Mouse (Mus musculus) stomach, embryonic 15.5 days (tissue): ENCODE results near the gene Adgrv1. TPM values are rescaled to one million over a fixed set of nuclear protein-coding genes. Genes with fewer than 3 reads are reported as not detected.

Experiments used
- ATAC-seq: fragments of 200-750 bp; cut with Nextera tagmentation; 2 replicates; pipeline ENCODE4 v1.8.0; 2017; ENCODE audit warnings: low read depth, moderate number of reproducible peaks, moderate TSS enrichment; ENCODE audit not compliant: insufficient read depth, low FRiP score
- H3K27ac ChIP-seq: fragments of 300-500 bp; sonication (generic); 2 replicates; pipeline ENCODE4 v1.5.1; 2015; ENCODE audit warnings: mild to moderate bottlenecking, inconsistent platforms
- H3K27me3 ChIP-seq: fragments of 300-500 bp; sonication (generic); replicated peaks from 2 replicates; pipeline ENCODE4 v1.6.1; 2015; ENCODE audit warnings: inconsistent platforms
- H3K36me3 ChIP-seq: fragments of 300-500 bp; sonication (generic); 2 replicates; pipeline ENCODE4 v1.6.1; 2015; ENCODE audit warnings: inconsistent platforms
- H3K4me1 ChIP-seq: fragments of 300-500 bp; sonication (generic); 2 replicates; pipeline ENCODE4 v1.6.1; 2015; ENCODE audit warnings: inconsistent platforms
- H3K4me2 ChIP-seq: fragments of 300-500 bp; sonication (generic); 2 replicates; pipeline ENCODE4 v1.6.1; 2015; ENCODE audit warnings: mild to moderate bottlenecking, inconsistent platforms
- H3K4me3 ChIP-seq: fragments of 300-500 bp; sonication (generic); replicated peaks from 2 replicates; pipeline ENCODE4 v1.5.1; 2015; ENCODE audit warnings: inconsistent platforms
- H3K9ac ChIP-seq: fragments of 300-500 bp; sonication (generic); 2 replicates; pipeline ENCODE4 v1.6.1; 2015; ENCODE audit warnings: inconsistent platforms
- H3K9me3 ChIP-seq: fragments of 300-500 bp; sonication (generic); 2 replicates; pipeline ENCODE4 v1.6.1; 2016; ENCODE audit warnings: inconsistent platforms
- WGBS: fragments of 180-500 bp; shearing (Covaris S2); methylation state at CpG from one replicate; pipeline ENCODE4 v1.1.7; 2015; 5-methylcytosine and 5-hydroxymethylcytosine counted together
- polyA plus RNA-seq: library from polyadenylated mRNA; unstranded; fragments of >200 nt; fragmentation: Nextera tagmentation; extraction: Ambion mirVana; gene quantifications from 2 replicates; pipeline ENCODE4 v1.2.1, GENCODE M21; 2015

The Adgrv1 gene
- polyA plus RNA-seq, 1 experiment from 2014 or later = 1.1 TPM

DNA sequence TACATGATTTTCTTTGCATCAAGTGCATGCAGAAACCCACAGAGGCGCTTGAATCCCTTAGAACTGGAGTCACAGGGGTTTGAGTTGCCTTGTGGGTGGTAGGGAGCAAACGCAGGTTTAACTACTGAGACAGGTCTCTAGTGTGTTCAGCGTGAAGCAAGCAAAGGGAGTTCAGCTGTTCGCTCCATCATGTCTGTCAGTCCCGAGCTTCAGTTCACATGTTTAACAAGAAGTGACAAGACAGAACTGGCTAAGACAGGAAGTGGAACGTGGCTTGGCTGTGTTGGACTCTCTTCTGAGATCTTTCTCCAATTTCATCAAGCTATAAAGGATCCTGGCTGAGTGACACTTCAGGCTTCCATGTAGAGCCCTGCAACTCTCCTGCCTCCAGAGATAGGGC, 523.3 kb downstream of the Adgrv1 start:
- Histone ChIP-seq H3K9me3 (no peaks in the 10 kb centered on the region), H3K9ac (no peak overlapping the region), H3K4me2 (no peak overlapping the region), H3K4me3 (no peak overlapping the region), H3K4me1 (0 out of 2 replicates have a peak, but pooled peaks cover 8% of the 10 kb centered on the region), H3K36me3 (no peaks in the 10 kb centered on the region), H3K27me3 (no peaks in the 10 kb centered on the region), H3K27ac (peak overlapping the region; percentile 61; the same call in 1 of the 2 replicates)
- 0 out of 2 replicates have a peak, but pooled peaks have one; percentile 12 for ATAC-seq
- WGBS = 58% methylated on average over 6 of the region's 6 CpGs

DNA sequence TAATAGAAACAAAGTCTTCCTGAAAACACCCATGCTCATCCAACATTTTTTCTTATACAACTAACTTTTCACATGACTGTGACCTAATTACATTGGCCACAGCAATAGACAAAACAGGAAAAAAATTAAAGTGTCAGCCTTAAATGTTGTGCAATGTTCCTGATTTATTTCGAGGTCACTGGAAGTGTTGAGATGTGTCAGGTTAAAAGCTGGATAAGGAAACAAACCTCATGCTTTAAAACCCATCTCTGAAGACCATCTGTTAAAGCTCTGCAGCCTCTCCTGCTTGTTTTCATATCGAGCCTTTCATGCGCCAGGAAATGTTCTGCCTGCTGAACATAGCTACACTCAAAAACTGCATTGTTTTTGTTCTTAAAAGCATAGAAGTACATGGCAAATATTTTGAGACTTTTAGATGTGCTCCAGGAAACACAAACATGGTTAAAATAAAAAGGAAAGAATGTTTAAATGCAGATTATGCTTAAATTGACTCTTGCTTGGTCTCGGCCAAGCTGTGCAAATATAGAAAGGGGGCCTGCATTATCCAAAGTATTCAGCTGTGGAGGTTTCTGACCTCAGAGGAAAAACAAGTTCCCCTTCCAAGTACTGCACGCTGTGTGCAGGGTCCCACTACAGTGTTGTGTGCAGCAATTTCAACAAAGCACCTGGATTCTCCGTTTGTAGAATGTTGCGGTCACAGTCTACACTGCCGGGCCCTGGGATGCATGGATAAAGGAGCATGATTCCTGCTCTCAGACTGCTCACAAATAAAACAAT, 524.2 kb downstream of the Adgrv1 start:
- no peaks in the 10 kb centered on the region for H3K27me3 ChIP-seq
- 25% methylated on average over 8 of the region's 8 CpGs for WGBS
- peak; percentile 76; the same call in 1 of the 2 replicates for ATAC-seq
- H3K4me2 ChIP-seq = no peak overlapping the region
- H3K27ac ChIP-seq = peak overlapping the region; percentile 76
- H3K4me1 ChIP-seq = 0 out of 2 replicates have a peak, but pooled peaks cover 8% of the 10 kb centered on the region
- no peaks in the 10 kb centered on the region for H3K36me3 ChIP-seq
- H3K9ac ChIP-seq = no peak overlapping the region
- H3K4me3 ChIP-seq = no peak overlapping the region
- no peaks in the 10 kb centered on the region for H3K9me3 ChIP-seq

DNA sequence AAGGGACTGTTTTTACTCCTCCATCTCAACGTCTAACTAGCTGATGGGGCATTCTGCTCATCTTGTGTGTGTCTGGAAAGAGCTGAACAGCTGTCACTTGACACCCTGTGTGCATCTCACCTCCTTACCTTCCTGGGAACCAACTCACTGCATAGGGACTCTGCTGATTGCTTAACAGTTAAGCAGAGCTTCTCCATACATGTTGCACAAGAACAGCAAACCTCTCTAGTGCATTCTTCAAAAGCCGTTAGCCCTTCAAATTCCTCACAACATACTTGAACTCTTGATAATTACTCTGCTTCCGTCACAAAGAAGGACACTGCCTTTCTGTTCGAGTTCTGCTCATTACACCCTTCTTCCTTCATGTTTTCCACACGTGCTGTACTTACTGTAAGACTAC, 525.5 kb downstream of the Adgrv1 start:
- ATAC-seq = no peak
- 46% methylated on average over 5 of the region's 5 CpGs for WGBS
- no peaks in the 10 kb centered on the region for H3K36me3 ChIP-seq

DNA sequence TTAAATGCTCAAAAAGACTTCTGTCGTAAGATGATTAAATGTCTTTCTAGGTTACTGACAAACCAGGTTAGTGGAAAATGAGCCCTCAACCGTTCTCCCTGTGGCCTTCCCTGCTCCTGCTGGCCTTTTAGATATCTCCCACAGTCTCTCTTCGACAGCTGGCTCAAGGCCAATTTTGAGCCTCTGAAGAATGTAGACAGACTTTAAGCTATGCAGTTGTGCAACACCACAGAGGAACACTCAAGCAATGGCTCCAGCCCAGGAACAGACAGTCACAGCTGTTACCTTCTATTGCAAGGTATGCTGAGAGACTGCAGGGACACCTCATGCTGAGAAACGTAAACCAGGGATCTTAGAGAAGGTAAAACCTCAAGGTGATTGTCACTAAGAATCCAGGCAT, 529.2 kb downstream of the Adgrv1 start:
- Histone ChIP-seq H3K27me3 (no peaks in the 10 kb centered on the region), H3K9me3 (no peaks in the 10 kb centered on the region), H3K36me3 (no peaks in the 10 kb centered on the region), H3K4me3 (no peak overlapping the region), H3K4me1 (0 out of 2 replicates have a peak, but pooled peaks cover 4% of the 10 kb centered on the region), H3K4me2 (no peak overlapping the region), H3K9ac (no peak overlapping the region), H3K27ac (no peak overlapping the region)
- 37% methylated on average over 4 of the region's 4 CpGs for WGBS
- peak; percentile 58; the same call in 1 of the 2 replicates for ATAC-seq

More for the DNA sequence above, 525.5 kb downstream of the Adgrv1 start:
- H3K4me3 ChIP-seq = no peak overlapping the region
- H3K4me2 ChIP-seq = no peak overlapping the region
- no peaks in the 10 kb centered on the region for H3K9me3 ChIP-seq
- no peaks in the 10 kb centered on the region for H3K27me3 ChIP-seq
- H3K27ac ChIP-seq = no peak overlapping the region
- H3K9ac ChIP-seq = no peak overlapping the region
- H3K4me1 ChIP-seq = 0 out of 2 replicates have a peak, but pooled peaks cover 8% of the 10 kb centered on the region

DNA sequence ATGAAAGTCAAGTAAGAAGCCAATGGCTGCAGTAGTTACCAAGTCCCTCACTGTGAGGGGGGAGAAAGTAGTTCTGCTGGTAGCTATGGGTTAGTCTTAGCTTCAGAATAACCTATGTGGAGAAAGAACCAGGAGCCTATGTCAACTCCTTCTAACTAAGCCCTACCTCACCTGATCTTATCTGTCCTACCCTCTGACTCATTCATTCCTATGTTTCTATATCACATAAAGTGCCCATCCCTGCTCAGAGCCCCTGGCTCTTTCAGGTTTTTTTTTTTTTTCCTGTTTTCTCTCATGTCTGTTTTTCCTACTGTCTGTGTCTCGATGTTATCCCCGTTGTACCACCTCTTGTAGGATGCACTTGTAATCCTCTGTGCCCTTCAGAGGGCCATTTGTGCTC, 536.5 kb downstream of the Adgrv1 start:
- no peaks in the 10 kb centered on the region for H3K4me1 ChIP-seq
- no peak overlapping the region for H3K4me2 ChIP-seq
- H3K27me3 ChIP-seq = no peaks in the 10 kb centered on the region
- no peaks in the 10 kb centered on the region for H3K36me3 ChIP-seq
- WGBS = 85% methylated on average over 2 of the region's 2 CpGs
- no peaks in the 10 kb centered on the region for H3K9me3 ChIP-seq
- no peak overlapping the region for H3K9ac ChIP-seq
- H3K27ac ChIP-seq = no peak overlapping the region
- H3K4me3 ChIP-seq = no peak overlapping the region
- ATAC-seq = no peak

DNA sequence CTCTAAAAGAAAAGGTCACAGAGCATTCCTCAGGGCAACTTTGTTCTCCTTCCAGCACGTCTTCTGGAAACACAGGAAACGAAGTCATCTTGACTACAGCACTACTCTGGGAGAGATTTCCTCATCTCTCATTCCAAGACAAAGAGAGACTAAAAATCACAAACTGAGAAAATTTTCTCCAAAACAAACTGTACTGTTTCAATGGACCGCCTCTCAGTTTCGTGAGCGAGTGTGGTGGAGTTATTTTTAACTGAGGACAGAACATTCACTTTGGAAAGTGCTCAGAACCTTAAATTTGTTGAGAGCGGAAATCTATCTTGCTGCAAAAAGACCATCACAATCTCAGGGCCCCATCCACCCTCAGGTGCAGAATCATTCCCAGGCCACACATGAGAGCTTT, 538.4 kb downstream of the Adgrv1 start:
- Histone ChIP-seq H3K36me3 (no peaks in the 10 kb centered on the region), H3K27me3 (no peaks in the 10 kb centered on the region), H3K4me3 (no peak overlapping the region), H3K9ac (no peak overlapping the region), H3K9me3 (no peaks in the 10 kb centered on the region), H3K4me2 (no peak overlapping the region), H3K27ac (no peak overlapping the region), H3K4me1 (no peaks in the 10 kb centered on the region)
- WGBS = 65% methylated on average over 6 of the region's 6 CpGs
- ATAC-seq = no peak

DNA sequence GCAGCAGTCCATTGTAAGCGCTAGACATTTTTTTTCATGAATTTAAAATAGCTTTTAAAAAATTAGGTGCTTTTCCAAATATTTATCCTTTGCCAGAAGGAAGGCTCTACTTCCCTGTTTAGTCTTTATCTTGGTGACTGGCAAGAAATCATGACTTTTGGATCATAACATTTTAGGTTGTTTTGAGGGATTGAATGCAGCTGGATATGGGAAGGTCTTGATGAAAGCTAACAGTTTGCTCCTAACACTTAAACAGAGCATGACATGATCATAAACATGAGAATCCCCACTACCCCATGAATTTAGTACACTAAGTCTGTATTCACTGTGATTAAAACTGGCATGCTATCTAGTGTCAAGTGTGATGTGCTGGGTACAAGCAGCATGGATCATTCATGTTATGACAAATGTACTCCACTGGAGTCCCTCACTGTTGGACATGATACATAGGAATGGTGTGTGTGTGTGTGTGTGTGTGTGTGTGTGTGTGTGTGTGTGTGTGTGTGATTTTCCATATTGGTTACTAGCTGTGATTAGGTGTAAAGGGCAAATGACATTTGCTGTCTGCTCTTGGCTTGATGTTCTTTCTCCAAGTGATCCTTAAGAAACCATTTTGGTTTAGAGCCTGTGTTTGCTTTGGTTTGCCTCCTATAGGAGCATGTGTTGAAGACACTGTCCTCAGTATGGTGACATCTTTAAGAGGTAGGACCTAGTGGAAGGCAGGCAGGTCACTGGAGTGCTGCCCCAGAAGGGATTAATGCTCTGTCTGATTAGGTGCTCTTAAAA, 542.7 kb downstream of the Adgrv1 start:
- ATAC-seq = no peak
- Histone ChIP-seq H3K9me3 (no peaks in the 10 kb centered on the region), H3K36me3 (no peaks in the 10 kb centered on the region), H3K9ac (no peak overlapping the region), H3K4me3 (no peak overlapping the region), H3K27ac (no peak overlapping the region), H3K4me2 (no peak overlapping the region), H3K27me3 (no peaks in the 10 kb centered on the region), H3K4me1 (no peaks in the 10 kb centered on the region)
- 54% methylated on average over 1 of the region's 1 CpGs for whole genome bisulfite sequencing

DNA sequence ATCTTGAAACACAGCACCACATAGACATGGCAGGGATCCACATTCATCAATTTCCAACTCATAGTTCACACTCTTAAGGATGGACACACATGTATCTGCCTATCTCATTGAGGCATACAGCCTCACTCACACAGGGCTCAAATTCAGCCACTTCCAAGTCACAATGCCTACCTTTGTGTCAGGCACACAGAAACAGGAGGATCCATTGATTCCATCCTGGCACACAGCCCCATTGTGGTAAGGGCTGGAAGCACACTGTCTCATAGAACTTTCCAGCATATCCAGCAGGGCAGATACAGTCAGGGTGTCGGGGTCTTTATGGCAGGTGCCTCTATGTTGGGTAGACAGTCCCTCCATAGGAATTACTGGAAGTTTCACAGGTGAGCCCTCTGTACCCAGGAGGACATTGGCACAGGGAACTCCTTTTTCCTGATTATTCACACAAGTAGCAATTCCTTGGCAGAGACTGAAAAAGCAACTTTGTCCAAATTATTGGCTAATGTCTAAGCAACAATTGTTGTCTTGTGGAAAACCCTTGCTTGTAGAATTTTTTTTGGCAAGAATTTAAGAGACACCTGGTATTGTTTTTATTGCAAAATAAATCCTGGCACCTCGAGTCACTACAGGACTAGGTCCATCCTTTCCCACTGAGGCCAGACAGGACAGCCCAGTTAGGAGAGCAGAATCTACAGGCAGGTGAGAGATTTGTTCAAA, 545.8 kb downstream of the Adgrv1 start:
- no peak overlapping the region for H3K4me3 ChIP-seq
- WGBS = 83% methylated on average over 2 of the region's 2 CpGs
- H3K27me3 ChIP-seq = no peaks in the 10 kb centered on the region
- H3K4me1 ChIP-seq = no peaks in the 10 kb centered on the region
- no peak overlapping the region for H3K27ac ChIP-seq
- H3K4me2 ChIP-seq = no peak overlapping the region
- no peaks in the 10 kb centered on the region for H3K36me3 ChIP-seq
- H3K9me3 ChIP-seq = no peaks in the 10 kb centered on the region
- ATAC-seq = no peak
- no peak overlapping the region for H3K9ac ChIP-seq

DNA sequence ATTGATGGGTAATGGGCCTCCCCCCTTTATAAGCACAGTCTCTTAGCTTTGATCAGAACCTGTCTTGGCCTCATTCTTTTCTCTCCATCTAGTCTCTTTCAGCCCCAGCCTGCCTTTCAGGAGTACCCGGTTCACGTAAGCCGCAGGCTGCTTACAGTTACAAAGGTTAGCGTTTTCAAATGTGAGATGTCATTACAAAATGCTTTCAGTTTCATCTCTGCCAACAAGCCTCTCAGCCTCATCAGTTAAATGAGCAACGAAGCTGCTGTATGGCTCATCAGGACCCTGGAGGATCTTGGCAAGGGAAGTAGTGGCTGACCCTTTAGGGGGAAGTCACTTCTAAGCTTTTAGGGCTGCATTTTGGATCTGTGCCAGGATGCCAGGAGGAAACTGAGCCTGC, 560.7 kb downstream of the Adgrv1 start:
- no peak overlapping the region for H3K4me2 ChIP-seq
- no peak for ATAC-seq
- H3K9me3 ChIP-seq = no peaks in the 10 kb centered on the region
- H3K27ac ChIP-seq = no peak overlapping the region
- 72% methylated on average over 5 of the region's 5 CpGs for WGBS
- no peaks in the 10 kb centered on the region for H3K36me3 ChIP-seq
- no peaks in the 10 kb centered on the region for H3K27me3 ChIP-seq
- no peak overlapping the region for H3K4me3 ChIP-seq
- H3K4me1 ChIP-seq = no peaks in the 10 kb centered on the region
- no peak overlapping the region for H3K9ac ChIP-seq

DNA sequence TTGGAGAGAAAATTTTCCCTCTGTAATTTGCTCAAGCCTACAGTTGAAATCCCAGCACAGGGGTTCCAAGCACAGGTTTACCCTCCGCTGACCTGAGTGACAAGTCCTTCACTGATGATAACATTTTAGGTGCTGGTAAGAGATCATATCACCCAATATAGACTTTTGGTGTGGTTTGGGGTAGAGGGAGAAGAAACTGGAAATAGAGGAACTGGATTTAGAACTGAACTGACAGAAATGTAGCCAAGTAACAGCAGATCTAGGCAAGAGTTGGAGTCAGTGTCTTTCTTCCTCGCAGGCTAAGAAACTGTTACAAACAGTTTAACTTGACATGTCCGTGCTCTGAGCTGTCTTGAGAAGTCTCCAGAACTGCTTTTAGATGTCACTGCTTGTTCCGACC, 581.5 kb downstream of the Adgrv1 start:
- Histone ChIP-seq H3K9ac (no peak overlapping the region), H3K36me3 (no peaks in the 10 kb centered on the region), H3K27ac (no peak overlapping the region), H3K9me3 (no peaks in the 10 kb centered on the region), H3K4me3 (no peak overlapping the region), H3K4me1 (no peaks in the 10 kb centered on the region), H3K27me3 (no peaks in the 10 kb centered on the region), H3K4me2 (no peak overlapping the region)
- 85% methylated on average over 4 of the region's 4 CpGs for WGBS
- ATAC-seq = no peak

DNA sequence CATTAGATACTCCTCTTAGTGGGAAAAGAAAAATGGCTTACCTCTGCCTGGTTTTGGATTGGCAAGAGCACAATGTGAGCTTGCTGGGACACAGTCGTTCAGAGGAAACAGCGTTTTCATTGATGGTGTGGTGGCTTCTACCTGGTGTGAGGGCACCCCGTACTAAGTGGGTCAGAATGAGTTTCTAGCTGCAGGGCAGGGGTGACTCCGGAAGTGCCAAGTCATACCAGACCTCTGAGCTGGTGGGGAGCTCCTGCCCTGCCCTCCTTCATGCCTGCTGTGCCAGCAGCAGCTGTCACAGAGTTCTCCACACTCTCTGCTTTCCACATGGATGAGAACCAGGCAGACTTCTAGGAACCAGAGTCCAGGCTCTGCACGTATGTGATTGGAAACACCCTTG, 582.0 kb downstream of the Adgrv1 start:
- WGBS = 69% methylated on average over 5 of the region's 5 CpGs
- no peaks in the 10 kb centered on the region for H3K36me3 ChIP-seq
- H3K9ac ChIP-seq = no peak overlapping the region
- no peak overlapping the region for H3K27ac ChIP-seq
- H3K4me2 ChIP-seq = no peak overlapping the region
- H3K4me3 ChIP-seq = no peak overlapping the region
- H3K4me1 ChIP-seq = no peaks in the 10 kb centered on the region
- ATAC-seq = no peak
- H3K27me3 ChIP-seq = no peaks in the 10 kb centered on the region
- H3K9me3 ChIP-seq = no peaks in the 10 kb centered on the region

DNA sequence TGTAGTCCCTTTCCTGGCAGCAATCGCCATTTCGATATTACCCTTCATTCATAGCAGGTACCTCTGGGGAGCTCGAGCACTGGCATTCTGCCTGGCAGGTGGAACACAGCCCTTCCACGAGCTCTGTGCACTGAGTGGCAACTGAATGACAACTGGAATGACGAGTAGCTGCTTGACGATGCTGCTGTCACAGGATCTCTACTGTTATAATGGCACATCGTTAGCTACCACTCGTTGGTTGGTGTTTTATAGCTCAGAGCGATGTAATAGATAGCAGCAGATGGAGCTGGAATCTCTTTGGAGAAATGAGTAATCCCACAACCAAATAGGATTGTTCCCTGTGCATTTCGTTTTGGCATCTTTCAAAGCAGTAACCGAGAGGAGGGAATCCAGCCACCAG, 587.6 kb downstream of the Adgrv1 start:
- no peaks in the 10 kb centered on the region for H3K4me1 ChIP-seq
- H3K36me3 ChIP-seq = no peaks in the 10 kb centered on the region
- no peak for ATAC-seq
- WGBS = 78% methylated on average over 11 of the region's 11 CpGs
- H3K4me2 ChIP-seq = no peak overlapping the region
- no peak overlapping the region for H3K4me3 ChIP-seq
- H3K9me3 ChIP-seq = no peaks in the 10 kb centered on the region
- H3K27me3 ChIP-seq = no peaks in the 10 kb centered on the region
- H3K9ac ChIP-seq = no peak overlapping the region
- no peak overlapping the region for H3K27ac ChIP-seq
